Mouse (Mus musculus): ENCODE data around the gene Zfp804a. TPM values are rescaled to one million over a fixed set of nuclear protein-coding genes. Genes with fewer than 3 reads are reported as not detected.

Gene Zfp804a
- 0.35 and 0.53 TPM in 2 replicates for polyA plus RNA-seq (2015; fragmentation: Nextera tagmentation; extraction: Ambion mirVana)

DNA sequence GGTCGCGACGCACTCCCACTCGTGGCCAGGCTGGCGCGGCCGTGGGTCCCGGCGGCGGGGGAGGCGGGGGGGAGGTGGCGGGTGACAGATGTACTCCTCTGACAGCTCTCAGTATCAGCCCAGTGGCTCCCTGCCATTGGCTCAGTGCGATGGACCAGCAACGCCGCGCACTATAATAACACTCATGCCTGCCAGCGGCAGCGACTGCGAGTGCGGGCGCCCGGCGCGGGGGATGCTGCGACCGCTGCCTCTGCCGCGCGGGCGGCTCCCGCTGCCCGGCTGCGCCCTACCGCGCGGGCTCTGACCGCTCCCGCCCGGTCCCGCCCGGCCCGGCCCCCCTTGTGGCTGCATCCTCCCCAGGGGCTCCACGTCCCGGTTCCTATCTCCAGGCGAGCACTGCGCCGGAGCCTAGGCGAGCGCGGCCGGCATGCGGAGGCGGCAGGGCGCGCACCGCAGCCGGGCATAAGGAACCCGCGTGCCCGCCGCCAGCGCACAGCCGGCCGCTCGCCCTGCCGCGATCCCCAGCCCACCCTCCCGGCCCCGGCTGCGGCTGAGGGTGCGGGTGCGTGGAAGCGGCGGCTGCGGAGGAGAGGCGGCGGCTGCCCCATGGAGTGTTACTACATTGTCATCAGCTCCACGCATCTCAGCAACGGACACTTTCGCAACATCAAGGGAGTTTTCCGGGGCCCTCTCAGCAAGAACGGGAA lies at the start of gene Zfp804a:
TSS of gene Zfp804a (plus strand) at position 38 of the 707 bp plus-strand sequence.
- WGBS: under 1% methylated on average over 68 of the region's 82 CpGs

DNA sequence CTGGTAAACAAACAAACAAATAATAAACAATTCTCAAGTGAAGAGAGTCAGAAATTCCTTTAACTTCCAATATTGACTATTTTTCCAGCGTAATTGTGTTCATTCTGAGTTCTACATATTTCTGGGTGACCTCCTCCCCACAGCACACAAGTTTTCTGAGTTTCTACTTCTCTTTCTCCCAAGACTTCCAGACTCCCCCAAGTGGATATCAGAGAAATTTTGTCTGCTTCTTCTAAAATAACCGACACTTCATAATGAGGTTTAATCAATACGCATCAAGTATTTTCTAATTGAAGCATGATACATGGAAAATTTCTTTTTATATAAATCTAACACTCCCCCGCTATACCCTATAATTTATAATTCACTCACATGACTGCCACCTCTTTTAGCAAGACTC lies 1.4 kb upstream of the Zfp804a start:
- ATAC-seq (replicated peaks; ENCODE audit: low FRiP score): no peak
- Histone ChIP-seq H3K27me3 (peaks cover 46% of the 10 kb centered on the region), H3K4me2 (no peak overlapping the region), H3K4me3 (replicated peaks) (no peak overlapping the region), H3K9ac (no peak overlapping the region), H3K4me1 (peaks cover 15% of the 10 kb centered on the region), H3K27ac (no peak overlapping the region), H3K36me3 (no peaks in the 10 kb centered on the region), H3K9me3 (replicated peaks) (no peaks in the 10 kb centered on the region)
- 74% methylated on average over 4 of the region's 4 CpGs for WGBS

More for the DNA sequence above, at the start of gene Zfp804a:
- Histone ChIP-seq H3K9me3 (replicated peaks) (no peaks in the 10 kb centered on the region), H3K4me3 (replicated peaks) (peak within 1 kb of the TSS; percentile 64), H3K4me2 (peak within 1 kb of the TSS; percentile 98), H3K36me3 (no peaks in the 10 kb centered on the region), H3K27ac (no peak within 1 kb of the TSS), H3K4me1 (peaks cover 15% of the 10 kb centered on the region), H3K9ac (peak within 1 kb of the TSS; percentile 31; the same call in 1 of the 2 replicates), H3K27me3 (peaks cover 46% of the 10 kb centered on the region)
- ATAC-seq (replicated peaks; ENCODE audit: low FRiP score): peak; percentile 89

DNA sequence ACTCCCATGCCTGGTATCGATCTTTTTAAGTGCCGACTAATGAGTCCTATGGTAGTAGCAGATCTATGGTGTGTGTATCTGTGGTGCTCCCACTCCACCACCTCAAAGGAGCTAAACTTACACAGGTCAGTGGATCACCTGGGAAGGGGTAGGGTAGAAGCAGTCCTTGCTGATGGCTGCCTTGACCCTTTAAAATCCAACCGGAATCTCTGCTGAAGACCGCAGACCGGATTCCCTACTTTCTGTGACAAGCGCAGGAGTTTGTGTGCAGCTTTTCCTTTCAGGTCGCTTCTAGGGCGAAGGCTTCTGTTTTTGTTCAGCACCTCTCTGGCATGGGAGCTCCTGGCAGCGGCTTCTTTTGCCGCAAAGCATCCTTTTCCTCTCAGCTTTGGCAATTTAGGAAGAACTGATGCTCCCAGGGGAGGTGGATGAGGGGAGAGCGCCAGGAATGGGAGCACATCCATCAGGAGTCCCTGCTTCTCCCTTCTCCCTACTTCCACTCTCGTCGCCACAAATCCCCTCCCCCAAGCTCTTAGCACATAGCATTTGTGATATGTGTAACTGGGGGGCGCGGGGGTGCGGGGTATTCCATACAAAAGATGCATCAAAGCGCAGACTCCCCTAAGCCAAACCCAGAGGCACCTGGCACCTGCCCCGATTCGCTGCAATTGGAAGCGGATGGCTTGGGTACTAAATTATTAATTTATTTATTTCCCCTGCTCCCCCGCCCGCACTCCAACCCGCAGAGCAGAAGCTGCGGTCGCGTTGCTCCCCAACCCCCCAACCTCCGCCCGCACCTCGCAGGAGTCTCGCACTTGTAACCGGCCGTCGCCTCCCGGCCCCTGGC lies 461 bp upstream of the Zfp804a start:
- no peaks in the 10 kb centered on the region for H3K36me3 ChIP-seq
- H3K9ac ChIP-seq: 0 out of 2 replicates have a peak overlapping the region, but pooled peaks have one; percentile 31
- H3K4me2 ChIP-seq: peak overlapping the region; percentile 98
- H3K27ac ChIP-seq: no peak overlapping the region
- H3K9me3 ChIP-seq (replicated peaks): no peaks in the 10 kb centered on the region
- peak; percentile 59; the same call in 1 of the 2 replicates for ATAC-seq (replicated peaks; ENCODE audit: low FRiP score)
- peaks cover 46% of the 10 kb centered on the region for H3K27me3 ChIP-seq
- H3K4me3 ChIP-seq (replicated peaks): peak overlapping the region; percentile 64
- 2% methylated on average over 34 of the region's 34 CpGs for WGBS
- peaks cover 15% of the 10 kb centered on the region for H3K4me1 ChIP-seq

DNA sequence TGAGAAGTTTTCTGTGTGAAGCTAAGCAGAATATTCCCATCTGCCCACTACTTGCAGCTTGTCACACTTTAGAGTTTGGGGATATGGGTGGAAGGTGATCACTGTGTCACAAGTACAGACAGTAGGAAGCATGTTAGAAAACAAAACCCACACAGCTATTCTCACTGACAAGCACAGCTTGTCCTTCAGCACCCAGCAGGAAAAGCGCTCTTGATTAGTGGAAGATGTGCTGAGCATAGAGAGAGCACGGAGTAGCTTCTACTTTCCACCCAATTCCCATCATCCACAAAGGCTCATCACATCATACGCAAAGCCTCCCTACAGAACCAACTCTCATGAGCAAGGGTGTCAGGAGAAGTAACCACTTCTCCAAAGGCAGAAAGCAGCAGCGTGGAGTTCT lies 1.4 kb downstream of the Zfp804a start:
- Histone ChIP-seq H3K4me3 (replicated peaks) (peak overlapping the region; percentile 64), H3K27me3 (peaks cover 46% of the 10 kb centered on the region), H3K27ac (no peak overlapping the region), H3K9me3 (replicated peaks) (no peaks in the 10 kb centered on the region), H3K36me3 (no peaks in the 10 kb centered on the region), H3K4me1 (peaks cover 15% of the 10 kb centered on the region), H3K4me2 (peak overlapping the region; percentile 98), H3K9ac (no peak overlapping the region)
- ATAC-seq (replicated peaks; ENCODE audit: low FRiP score): no peak
- WGBS: 58% methylated on average over 4 of the region's 4 CpGs

DNA sequence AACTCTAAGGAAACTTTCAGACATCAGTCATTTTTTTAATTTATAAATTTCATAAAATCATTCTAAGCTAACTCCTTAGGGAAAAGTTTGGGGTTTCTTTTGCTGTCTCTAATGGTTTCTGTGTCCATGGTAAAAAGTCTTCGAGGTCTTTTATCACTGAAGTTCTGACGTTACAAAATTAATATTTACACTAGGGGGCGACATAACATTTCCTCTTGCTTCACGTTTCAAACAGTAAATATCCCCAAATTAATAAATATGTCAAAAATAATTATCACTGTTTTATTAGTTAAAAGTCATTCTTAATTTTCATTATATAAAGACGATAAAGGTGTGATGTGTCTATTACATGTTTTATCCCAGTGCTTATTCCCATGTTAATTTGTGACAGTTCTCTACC lies 11.6 kb downstream of the Zfp804a start:
- ATAC-seq (replicated peaks; ENCODE audit: low FRiP score): no peak
- Histone ChIP-seq H3K9me3 (replicated peaks) (no peaks in the 10 kb centered on the region), H3K36me3 (no peaks in the 10 kb centered on the region), H3K27me3 (no peaks in the 10 kb centered on the region), H3K4me1 (no peaks in the 10 kb centered on the region), H3K27ac (no peak overlapping the region), H3K9ac (no peak overlapping the region), H3K4me3 (replicated peaks) (no peak overlapping the region), H3K4me2 (no peak overlapping the region)
- WGBS: 35% methylated on average over 5 of the region's 5 CpGs

DNA sequence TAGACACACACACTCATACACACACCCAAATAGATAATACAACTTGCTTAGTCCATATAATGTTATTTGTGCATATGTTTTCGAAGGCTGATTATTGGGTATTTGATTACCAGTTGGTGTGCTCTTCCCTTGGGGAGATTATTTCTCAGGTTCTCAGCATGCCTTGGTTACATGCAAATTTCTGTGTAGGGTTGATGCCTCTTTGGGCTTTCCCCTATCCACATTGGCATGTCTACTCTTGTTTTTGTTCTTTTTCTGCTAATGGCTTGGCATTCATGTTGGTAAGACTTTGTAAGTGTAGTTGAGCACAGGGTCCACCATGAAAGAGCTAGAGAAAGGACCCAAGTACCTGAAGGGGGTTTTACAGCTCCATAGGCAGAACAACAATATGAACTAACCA lies 14.9 kb downstream of the Zfp804a start:
- Histone ChIP-seq H3K4me2 (no peak overlapping the region), H3K4me1 (no peaks in the 10 kb centered on the region), H3K36me3 (no peaks in the 10 kb centered on the region), H3K4me3 (replicated peaks) (no peak overlapping the region), H3K27me3 (no peaks in the 10 kb centered on the region), H3K27ac (no peak overlapping the region), H3K9ac (no peak overlapping the region), H3K9me3 (replicated peaks) (no peaks in the 10 kb centered on the region)
- 94% methylated on average over 1 of the region's 1 CpGs for WGBS
- ATAC-seq (replicated peaks; ENCODE audit: low FRiP score): no peak

DNA sequence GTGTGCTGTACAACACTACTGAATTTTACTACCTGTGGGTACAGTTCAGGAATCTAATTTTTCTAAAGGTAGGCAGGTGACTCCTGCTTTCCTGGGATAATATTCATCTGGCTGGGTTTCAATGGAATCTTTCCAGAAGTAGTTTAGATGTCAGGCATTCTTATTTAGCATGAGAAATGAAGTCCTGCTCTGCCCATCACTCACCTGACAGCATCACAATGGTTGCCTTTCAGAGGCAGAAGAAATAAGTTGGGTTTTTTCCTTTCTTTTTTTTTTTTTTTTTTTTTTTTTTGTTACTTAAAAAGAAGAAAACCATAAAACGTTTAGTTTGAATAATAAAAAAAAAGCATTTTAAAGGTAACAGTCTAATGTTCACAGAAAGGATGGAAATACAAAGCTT lies 16.1 kb downstream of the Zfp804a start:
- Histone ChIP-seq H3K36me3 (no peaks in the 10 kb centered on the region), H3K27ac (no peak overlapping the region), H3K9ac (no peak overlapping the region), H3K4me2 (no peak overlapping the region), H3K4me1 (no peaks in the 10 kb centered on the region), H3K27me3 (no peaks in the 10 kb centered on the region), H3K4me3 (replicated peaks) (no peak overlapping the region), H3K9me3 (replicated peaks) (no peaks in the 10 kb centered on the region)
- no peak for ATAC-seq (replicated peaks; ENCODE audit: low FRiP score)
- 53% methylated on average over 1 of the region's 1 CpGs for whole genome bisulfite sequencing

DNA sequence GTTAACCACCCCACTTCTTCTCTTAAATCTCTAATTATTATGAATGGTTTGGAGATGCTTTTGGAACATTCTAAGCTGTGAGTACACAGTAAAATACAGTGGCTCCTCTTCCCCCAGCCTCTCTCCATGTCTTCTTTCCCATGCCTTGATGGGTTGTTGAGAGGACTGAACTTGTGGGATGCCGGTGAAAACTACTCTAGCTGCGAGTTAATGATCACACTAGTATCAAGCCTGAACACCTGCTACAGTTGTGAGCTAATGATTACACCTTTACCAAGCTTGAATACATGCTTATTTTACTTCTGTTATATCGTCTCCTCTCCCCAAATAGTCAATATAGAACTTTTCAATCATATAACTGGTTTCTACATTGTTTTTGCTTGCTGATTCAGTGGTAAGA lies 23.9 kb downstream of the Zfp804a start:
- no peak overlapping the region for H3K4me2 ChIP-seq
- ATAC-seq (replicated peaks; ENCODE audit: low FRiP score): peak; percentile 62; the same call in 1 of the 2 replicates
- 80% methylated on average over 3 of the region's 3 CpGs for WGBS

DNA sequence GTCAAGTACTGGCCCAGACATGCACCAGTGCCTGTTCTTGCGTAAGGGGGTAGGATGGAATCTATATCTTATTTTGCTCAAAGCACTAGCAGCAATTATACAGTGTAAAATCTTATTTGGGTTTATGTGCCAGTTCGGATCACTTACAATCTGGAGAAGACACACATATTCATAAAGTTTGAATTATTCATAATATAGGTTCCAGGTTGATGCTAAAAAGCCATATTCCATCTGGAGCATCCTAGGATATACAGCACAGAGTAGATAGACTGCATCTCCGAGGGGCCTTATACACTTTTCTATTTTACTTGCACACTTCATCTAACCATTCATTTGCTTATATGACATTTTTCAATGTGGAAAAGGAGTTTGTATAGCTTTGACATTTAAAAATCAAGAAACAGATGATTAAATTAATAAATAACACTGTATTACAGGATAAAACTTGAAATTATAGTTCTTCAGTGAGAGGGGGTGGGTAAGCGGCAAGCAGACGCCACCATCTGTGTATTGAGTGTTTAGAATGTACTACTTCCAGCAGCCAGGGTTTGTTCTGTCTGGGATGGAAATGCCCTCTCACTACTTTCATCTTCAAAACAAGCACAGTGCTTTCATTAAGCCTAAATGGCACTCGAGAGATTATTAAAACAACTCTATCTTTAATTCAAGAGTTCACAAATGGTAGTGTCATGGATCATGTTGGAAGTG lies 25.4 kb downstream of the Zfp804a start:
- no peak overlapping the region for H3K9ac ChIP-seq
- H3K4me1 ChIP-seq: no peaks in the 10 kb centered on the region
- no peaks in the 10 kb centered on the region for H3K9me3 ChIP-seq (replicated peaks)
- 79% methylated on average over 6 of the region's 6 CpGs for WGBS
- no peak for ATAC-seq (replicated peaks; ENCODE audit: low FRiP score)
- no peak overlapping the region for H3K4me2 ChIP-seq
- H3K36me3 ChIP-seq: no peaks in the 10 kb centered on the region
- H3K27ac ChIP-seq: no peak overlapping the region
- H3K4me3 ChIP-seq (replicated peaks): no peak overlapping the region
- no peaks in the 10 kb centered on the region for H3K27me3 ChIP-seq

More for the DNA sequence above, 23.9 kb downstream of the Zfp804a start:
- Histone ChIP-seq H3K27ac (no peak overlapping the region), H3K9ac (no peak overlapping the region), H3K4me3 (replicated peaks) (no peak overlapping the region), H3K4me1 (no peaks in the 10 kb centered on the region), H3K36me3 (no peaks in the 10 kb centered on the region), H3K9me3 (replicated peaks) (no peaks in the 10 kb centered on the region), H3K27me3 (no peaks in the 10 kb centered on the region)

DNA sequence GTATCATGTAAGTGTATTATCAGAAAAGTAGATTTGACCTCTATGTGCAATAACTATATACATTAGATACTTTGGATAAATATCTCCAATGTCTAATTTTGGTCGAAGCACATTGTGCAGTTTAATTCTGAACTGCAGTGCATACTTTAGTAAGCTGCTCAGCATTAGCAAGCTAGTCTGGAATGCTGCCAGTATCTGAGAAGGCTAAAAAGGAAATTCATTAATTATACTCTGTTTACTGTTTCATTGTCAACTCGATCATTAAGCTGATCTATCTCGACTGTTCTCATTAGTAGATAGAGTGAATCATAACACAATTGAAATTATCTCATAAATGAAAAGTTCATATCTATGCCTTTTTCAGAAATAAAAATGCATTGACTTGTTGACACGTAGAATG lies 27.7 kb downstream of the Zfp804a start:
- no peaks in the 10 kb centered on the region for H3K4me1 ChIP-seq
- no peaks in the 10 kb centered on the region for H3K36me3 ChIP-seq
- WGBS: 61% methylated on average over 4 of the region's 4 CpGs
- no peak overlapping the region for H3K4me3 ChIP-seq (replicated peaks)
- ATAC-seq (replicated peaks; ENCODE audit: low FRiP score): no peak
- no peak overlapping the region for H3K4me2 ChIP-seq
- no peaks in the 10 kb centered on the region for H3K27me3 ChIP-seq
- H3K27ac ChIP-seq: no peak overlapping the region
- no peaks in the 10 kb centered on the region for H3K9me3 ChIP-seq (replicated peaks)
- H3K9ac ChIP-seq: no peak overlapping the region

DNA sequence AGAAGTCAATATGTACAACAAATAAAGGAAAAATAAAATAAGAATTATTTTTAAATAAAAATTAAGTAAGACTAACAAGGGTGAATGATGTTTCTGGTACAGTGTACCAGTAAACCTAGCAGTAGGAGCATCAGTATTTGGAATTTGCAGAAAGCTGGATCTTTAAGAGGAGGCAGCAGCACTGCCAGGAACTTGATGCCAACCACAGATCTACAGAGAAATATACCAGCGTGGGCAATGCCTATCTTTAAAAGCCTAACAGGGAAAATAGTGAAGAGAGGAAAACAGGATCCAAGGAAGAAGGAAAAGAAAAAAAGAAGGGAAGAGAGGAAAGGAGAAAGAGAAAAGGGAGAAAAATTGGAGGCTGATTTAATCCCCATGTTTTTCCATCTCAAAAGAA lies 60.1 kb downstream of the Zfp804a start:
- no peak overlapping the region for H3K27ac ChIP-seq
- no peak overlapping the region for H3K4me3 ChIP-seq (replicated peaks)
- WGBS: 77% methylated on average over 1 of the region's 1 CpGs
- no peak overlapping the region for H3K4me2 ChIP-seq
- H3K9me3 ChIP-seq (replicated peaks): no peaks in the 10 kb centered on the region
- no peaks in the 10 kb centered on the region for H3K27me3 ChIP-seq
- no peak for ATAC-seq (replicated peaks; ENCODE audit: low FRiP score)
- no peak overlapping the region for H3K9ac ChIP-seq
- no peaks in the 10 kb centered on the region for H3K36me3 ChIP-seq
- H3K4me1 ChIP-seq: no peaks in the 10 kb centered on the region

DNA sequence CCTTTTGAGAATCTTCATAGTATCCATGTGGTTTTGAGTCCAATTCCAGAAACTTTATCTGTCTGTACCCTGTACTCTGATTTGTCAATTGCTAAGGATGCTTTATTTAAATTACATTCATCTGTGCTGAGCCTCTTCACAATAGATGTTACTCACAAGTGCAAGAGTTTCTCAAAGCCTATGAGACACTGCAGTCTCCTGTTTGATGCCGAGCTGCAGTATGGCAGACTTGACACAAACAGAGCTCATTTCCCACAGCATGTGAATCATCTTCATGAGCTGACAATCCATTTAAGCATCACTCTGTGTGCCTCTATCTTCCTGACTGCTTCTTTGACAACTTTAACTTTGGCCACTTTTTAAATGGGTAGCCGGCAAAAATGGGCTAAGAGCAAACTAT lies 60.6 kb downstream of the Zfp804a start:
- Histone ChIP-seq H3K36me3 (no peaks in the 10 kb centered on the region), H3K4me1 (no peaks in the 10 kb centered on the region), H3K4me2 (no peak overlapping the region), H3K9me3 (replicated peaks) (no peaks in the 10 kb centered on the region), H3K9ac (no peak overlapping the region), H3K27me3 (no peaks in the 10 kb centered on the region), H3K4me3 (replicated peaks) (no peak overlapping the region), H3K27ac (no peak overlapping the region)
- 81% methylated on average over 2 of the region's 2 CpGs for WGBS
- ATAC-seq (replicated peaks; ENCODE audit: low FRiP score): no peak

All from kidney, embryonic 15.5 days (tissue).